Mouse (Mus musculus): Measurements from ENCODE around the gene Exoc4. TPM values are rescaled to one million over a fixed set of nuclear protein-coding genes. Genes with fewer than 3 reads are reported as not detected.

Gene Exoc4
- polyA plus RNA-seq, 1 experiment from 2014 or later = 5.0 TPM

DNA sequence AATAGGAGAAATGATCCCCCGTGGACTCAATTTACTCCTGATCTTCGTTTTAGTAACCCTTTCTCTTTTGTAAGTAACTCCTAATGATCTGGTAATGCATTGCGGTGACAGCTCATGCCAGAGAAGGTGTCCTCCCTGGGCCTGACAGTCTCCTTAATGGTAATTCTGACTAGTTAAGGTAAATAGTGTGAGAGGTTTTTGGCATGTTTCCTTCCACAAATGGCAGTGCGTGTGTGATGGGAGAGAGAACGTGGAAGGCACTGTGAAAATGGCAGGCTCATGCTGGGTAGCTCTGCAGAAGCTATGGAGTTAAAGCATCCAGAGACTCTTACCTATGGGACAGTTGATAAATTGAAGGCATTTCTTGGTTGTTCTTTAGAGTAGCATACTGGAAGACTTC, 15.1 kb downstream of the Exoc4 start:
- 80% methylated on average over 5 of the region's 5 CpGs for WGBS (ENCODE audit: insufficient replicate concordance)
- Histone ChIP-seq H3K9me3 (ENCODE audit: low read length) (no peaks in the 10 kb centered on the region), H3K4me2 (ENCODE audit: low read depth, low read length) (no peak overlapping the region), H3K9ac (replicated peaks) (no peak overlapping the region), H3K4me1 (ENCODE audit: insufficient read depth) (no peaks in the 10 kb centered on the region), H3K36me3 (replicated peaks; ENCODE audit: insufficient read depth, low read length) (0 out of 2 replicates have a peak, but pooled peaks cover 3% of the 10 kb centered on the region), H3K27me3 (ENCODE audit: insufficient read depth, low read length) (no peaks in the 10 kb centered on the region), H3K27ac (ENCODE audit: low read depth) (no peak overlapping the region), H3K4me3 (ENCODE audit: low read depth, low read length) (no peak overlapping the region)
- DNase-seq = no peak
- TF ChIP-seq CTCF (IDR thresholded peaks at IDR 0.05; ENCODE audit: low read depth) (no peak), EP300 (IDR thresholded peaks at IDR 0.05; ENCODE audit: low read depth) (no peak)
- no peak for ATAC-seq

- Histone ChIP-seq H3K36me3 (replicated peaks; ENCODE audit: insufficient read depth, low read length) (0 out of 2 replicates have a peak, but pooled peaks cover 3% of the 10 kb centered on the region), H3K9me3 (ENCODE audit: low read length) (no peaks in the 10 kb centered on the region), H3K9ac (replicated peaks) (no peak overlapping the region), H3K4me1 (ENCODE audit: insufficient read depth) (no peaks in the 10 kb centered on the region), H3K4me2 (ENCODE audit: low read depth, low read length) (no peak overlapping the region), H3K27ac (ENCODE audit: low read depth) (no peak overlapping the region), H3K4me3 (ENCODE audit: low read depth, low read length) (no peak overlapping the region), H3K27me3 (ENCODE audit: insufficient read depth, low read length) (no peaks in the 10 kb centered on the region)
- ATAC-seq = no peak
- TF ChIP-seq EP300 (IDR thresholded peaks at IDR 0.05; ENCODE audit: low read depth) = no peak
- no peak for TF ChIP-seq CTCF (IDR thresholded peaks at IDR 0.05; ENCODE audit: low read depth)
- WGBS (ENCODE audit: insufficient replicate concordance) = 87% methylated on average over 2 of the region's 2 CpGs
- DNase-seq = no peak
Measured at GRCm38 (mm10) chr6:33264388-33264787, 15.5 kb downstream of the Exoc4 start.

DNA sequence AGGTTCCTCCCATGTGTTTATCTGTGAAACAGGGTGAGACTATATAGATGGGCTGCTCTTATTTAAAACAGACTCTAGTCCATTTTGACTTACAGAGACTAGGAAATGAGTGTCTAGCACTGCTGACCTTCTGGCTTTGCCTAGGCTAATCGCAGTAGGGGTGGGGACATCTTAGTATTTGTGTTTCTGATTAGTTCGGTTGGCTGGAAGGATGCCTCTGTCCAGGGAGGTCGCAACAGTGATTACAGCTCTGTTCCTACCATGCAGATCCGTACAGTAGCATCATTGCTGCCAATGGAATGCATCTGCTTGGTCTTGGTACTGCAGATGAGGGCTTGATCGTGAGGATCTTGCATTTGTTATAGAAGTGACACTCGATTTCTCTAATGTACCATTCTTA, 18.7 kb downstream of the Exoc4 start:
- 77% methylated on average over 6 of the region's 6 CpGs for WGBS (ENCODE audit: insufficient replicate concordance)
- H3K4me3 ChIP-seq (ENCODE audit: low read depth, low read length) = no peak overlapping the region
- H3K36me3 ChIP-seq (replicated peaks; ENCODE audit: insufficient read depth, low read length) = 0 out of 2 replicates have a peak, but pooled peaks cover 3% of the 10 kb centered on the region
- H3K9ac ChIP-seq (replicated peaks) = no peak overlapping the region
- no peak for ATAC-seq
- H3K27ac ChIP-seq (ENCODE audit: low read depth) = no peak overlapping the region
- TF ChIP-seq EP300 (IDR thresholded peaks at IDR 0.05; ENCODE audit: low read depth) (no peak), CTCF (IDR thresholded peaks at IDR 0.05; ENCODE audit: low read depth) (no peak)
- no peak overlapping the region for H3K4me2 ChIP-seq (ENCODE audit: low read depth, low read length)
- H3K9me3 ChIP-seq (ENCODE audit: low read length) = no peaks in the 10 kb centered on the region
- no peaks in the 10 kb centered on the region for H3K27me3 ChIP-seq (ENCODE audit: insufficient read depth, low read length)
- H3K4me1 ChIP-seq (ENCODE audit: insufficient read depth) = no peaks in the 10 kb centered on the region
- no peak for DNase-seq

DNA sequence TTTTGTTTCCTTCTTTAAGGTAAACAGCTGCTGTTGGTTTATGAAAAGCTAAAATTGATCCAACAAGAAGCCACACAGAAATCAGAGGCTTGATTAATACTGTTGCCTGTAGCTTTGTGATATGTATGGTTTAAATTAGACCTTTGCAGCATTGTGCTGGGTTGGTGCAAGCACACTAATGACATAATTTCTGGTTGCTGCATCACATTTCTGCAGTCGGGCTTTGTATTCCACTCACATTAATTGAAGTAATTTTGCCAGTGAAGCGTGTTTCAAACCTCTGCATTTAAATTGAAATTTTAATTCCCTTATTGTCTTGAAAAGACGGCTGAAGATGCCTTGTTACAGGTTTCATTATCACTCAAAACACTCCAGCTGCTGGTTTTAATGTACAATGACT, 34.6 kb downstream of the Exoc4 start:
- Histone ChIP-seq H3K27me3 (ENCODE audit: insufficient read depth, low read length) (no peaks in the 10 kb centered on the region), H3K4me2 (ENCODE audit: low read depth, low read length) (no peak overlapping the region), H3K9me3 (ENCODE audit: low read length) (no peaks in the 10 kb centered on the region), H3K4me3 (ENCODE audit: low read depth, low read length) (no peak overlapping the region), H3K4me1 (ENCODE audit: insufficient read depth) (no peaks in the 10 kb centered on the region; the same call in 1 of the 2 replicates), H3K27ac (ENCODE audit: low read depth) (no peak overlapping the region), H3K9ac (replicated peaks) (no peak overlapping the region), H3K36me3 (replicated peaks; ENCODE audit: insufficient read depth, low read length) (no peaks in the 10 kb centered on the region)
- TF ChIP-seq EP300 (IDR thresholded peaks at IDR 0.05; ENCODE audit: low read depth) (no peak), CTCF (IDR thresholded peaks at IDR 0.05; ENCODE audit: low read depth) (no peak)
- ATAC-seq = no peak
- DNase-seq = no peak
- 74% methylated on average over 3 of the region's 3 CpGs for WGBS (ENCODE audit: insufficient replicate concordance)

- ATAC-seq = no peak
- Histone ChIP-seq H3K9me3 (ENCODE audit: low read length) (no peaks in the 10 kb centered on the region), H3K36me3 (replicated peaks; ENCODE audit: insufficient read depth, low read length) (no peaks in the 10 kb centered on the region), H3K9ac (replicated peaks) (no peak overlapping the region), H3K27ac (ENCODE audit: low read depth) (no peak overlapping the region), H3K4me1 (ENCODE audit: insufficient read depth) (no peaks in the 10 kb centered on the region; the same call in 1 of the 2 replicates), H3K4me2 (ENCODE audit: low read depth, low read length) (no peak overlapping the region), H3K27me3 (ENCODE audit: insufficient read depth, low read length) (no peaks in the 10 kb centered on the region), H3K4me3 (ENCODE audit: low read depth, low read length) (no peak overlapping the region)
- no peak for DNase-seq
- TF ChIP-seq CTCF (IDR thresholded peaks at IDR 0.05; ENCODE audit: low read depth) (no peak), EP300 (IDR thresholded peaks at IDR 0.05; ENCODE audit: low read depth) (no peak)
- WGBS (ENCODE audit: insufficient replicate concordance) = 83% methylated on average over 4 of the region's 4 CpGs
Measured at GRCm38 (mm10) chr6:33283936-33284335, 35.1 kb downstream of the Exoc4 start.

DNA sequence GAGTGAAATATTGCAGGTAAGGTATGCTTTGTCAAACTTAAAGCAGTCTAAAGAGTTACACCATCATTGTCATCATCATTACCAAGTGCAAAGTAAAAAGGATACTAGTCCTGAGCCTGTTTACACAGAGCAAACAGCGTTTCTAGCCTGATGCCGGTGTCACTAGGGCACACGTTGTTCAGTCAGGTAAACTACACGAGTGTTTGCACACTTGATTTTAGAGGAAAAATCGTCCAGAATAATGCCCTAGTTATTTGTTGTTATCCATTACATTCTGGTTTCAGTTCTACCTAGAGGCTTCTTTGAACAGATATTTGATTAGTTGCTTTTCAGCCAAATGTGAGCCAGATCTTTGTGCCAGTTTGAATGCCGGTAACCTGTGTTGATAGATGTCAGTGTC, 37.5 kb downstream of the Exoc4 start:
- Histone ChIP-seq H3K4me1 (ENCODE audit: insufficient read depth) (no peaks in the 10 kb centered on the region; the same call in 1 of the 2 replicates), H3K9ac (replicated peaks) (no peak overlapping the region), H3K9me3 (ENCODE audit: low read length) (no peaks in the 10 kb centered on the region), H3K36me3 (replicated peaks; ENCODE audit: insufficient read depth, low read length) (no peaks in the 10 kb centered on the region), H3K27me3 (ENCODE audit: insufficient read depth, low read length) (no peaks in the 10 kb centered on the region), H3K4me2 (ENCODE audit: low read depth, low read length) (no peak overlapping the region), H3K27ac (ENCODE audit: low read depth) (no peak overlapping the region), H3K4me3 (ENCODE audit: low read depth, low read length) (no peak overlapping the region)
- no peak for TF ChIP-seq EP300 (IDR thresholded peaks at IDR 0.05; ENCODE audit: low read depth)
- TF ChIP-seq CTCF (IDR thresholded peaks at IDR 0.05; ENCODE audit: low read depth) = no peak
- DNase-seq (no peak), ATAC-seq (peak; percentile 66; the same call in 1 of the 2 replicates)
- WGBS (ENCODE audit: insufficient replicate concordance) = 66% methylated on average over 6 of the region's 6 CpGs

- TF ChIP-seq CTCF (IDR thresholded peaks at IDR 0.05; ENCODE audit: low read depth) = no peak
- no peak for TF ChIP-seq EP300 (IDR thresholded peaks at IDR 0.05; ENCODE audit: low read depth)
- DNase-seq = no peak
Measured at GRCm38 (mm10) chr6:33294626-33295025, 45.7 kb downstream of the Exoc4 start.

More at GRCm38 (mm10) chr6:33294626-33295025, 45.7 kb downstream of the Exoc4 start:
- no peak overlapping the region for H3K9ac ChIP-seq (replicated peaks)
- H3K27me3 ChIP-seq (ENCODE audit: insufficient read depth, low read length) = no peaks in the 10 kb centered on the region
- H3K4me3 ChIP-seq (ENCODE audit: low read depth, low read length) = no peak overlapping the region
- no peak overlapping the region for H3K4me2 ChIP-seq (ENCODE audit: low read depth, low read length)
- H3K4me1 ChIP-seq (ENCODE audit: insufficient read depth) = no peaks in the 10 kb centered on the region
- H3K27ac ChIP-seq (ENCODE audit: low read depth) = no peak overlapping the region
- H3K36me3 ChIP-seq (replicated peaks; ENCODE audit: insufficient read depth, low read length) = no peaks in the 10 kb centered on the region; the same call in 1 of the 2 replicates
- 85% methylated on average over 2 of the region's 2 CpGs for WGBS (ENCODE audit: insufficient replicate concordance)
- H3K9me3 ChIP-seq (ENCODE audit: low read length) = no peaks in the 10 kb centered on the region
- no peak for ATAC-seq
